Comparison of ENCODE assay signal across 8 mouse cellular contexts in the genomic region with DNA sequence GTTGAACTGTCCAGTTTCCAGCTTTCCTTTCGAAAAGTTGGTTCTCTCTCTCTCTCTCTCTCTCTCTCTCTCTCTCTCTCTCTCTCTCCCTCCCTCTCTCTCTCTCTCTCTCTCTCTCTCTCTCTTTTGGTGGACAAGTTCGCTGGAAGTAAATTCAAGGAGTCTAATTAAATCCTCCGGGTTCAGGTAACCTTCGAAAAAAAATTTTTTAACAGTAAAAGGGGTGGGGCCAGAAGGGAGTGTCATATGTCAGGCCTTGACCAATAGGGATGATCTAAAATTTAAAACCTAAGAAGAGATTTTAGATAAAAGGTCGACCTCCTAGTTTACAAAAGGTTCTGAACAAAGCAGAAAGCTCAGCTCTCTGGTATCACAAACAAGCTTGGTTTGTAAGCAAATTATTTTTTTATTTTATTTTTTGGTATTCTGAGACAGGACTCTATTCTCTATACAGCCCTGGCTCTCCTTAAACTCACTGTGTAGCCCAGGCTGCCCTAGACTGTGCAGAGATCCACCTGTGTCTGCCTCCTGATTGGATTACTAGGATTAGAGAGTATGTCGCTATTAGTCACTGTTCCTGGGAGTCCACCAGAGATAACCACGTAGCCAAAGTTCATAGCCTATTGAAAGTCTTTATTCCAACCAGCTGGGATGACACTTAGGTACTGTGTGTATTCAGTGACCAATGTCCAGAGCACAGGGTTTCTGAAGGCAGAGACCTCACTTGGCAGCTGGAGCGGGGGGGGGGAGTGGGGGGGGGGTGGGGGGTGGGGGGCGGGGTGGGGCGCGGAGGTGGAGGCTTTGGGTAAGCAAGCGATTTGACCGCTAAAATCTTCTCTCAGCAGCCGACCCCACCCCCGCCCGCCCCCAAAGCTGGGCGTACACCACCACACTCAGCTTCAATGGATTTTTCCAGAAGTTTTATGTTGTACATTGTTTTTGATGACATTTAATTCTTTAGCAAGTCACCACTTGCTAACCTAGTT. TPM values are rescaled to one million over a fixed set of nuclear protein-coding genes. Genes with fewer than 3 reads are reported as not detected.
A peak's percentile ranks its signal among the peaks of the same experiment; 100 is the strongest.
DNase-seq lines count a peak whose midpoint lies in the region; ATAC-seq and TF ChIP-seq lines count a peak whose summit lies in the region.

No protein-coding gene starts in this region.

- peak overlapping the region; percentile 72 for H3K4me3 ChIP-seq in bone marrow macrophage, adult 2 months (ENCODE audit: insufficient read depth, low read length)
- H3K4me3 ChIP-seq in forebrain, embryonic 11.5 days (ENCODE audit: low read depth, low read length) = peak overlapping the region; percentile 59
- H3K4me3 ChIP-seq in hindbrain, embryonic 12.5 days = peak overlapping the region; percentile 61
- peak overlapping the region; percentile 64 for H3K4me3 ChIP-seq in limb, embryonic 15.5 days
- H3K4me3 ChIP-seq in midbrain, postnatal 0 days (ENCODE audit: low read depth, low read length) = peak overlapping the region; percentile 61

- no peaks in the 10 kb centered on the region for H3K9me3 ChIP-seq in forebrain, embryonic 11.5 days (ENCODE audit: control insufficient read depth, low read length)
- no peaks in the 10 kb centered on the region for H3K9me3 ChIP-seq in hindbrain, embryonic 12.5 days (replicated peaks)
- H3K9me3 ChIP-seq in limb, embryonic 15.5 days = no peaks in the 10 kb centered on the region
- no peaks in the 10 kb centered on the region for H3K9me3 ChIP-seq in midbrain, postnatal 0 days (ENCODE audit: low read length)

- 0 out of 2 replicates have a peak, but pooled peaks have one; percentile 19 for ATAC-seq in cerebellum, adult (ENCODE audit: insufficient number of reproducible peaks, low FRiP score, low TSS enrichment)
- ATAC-seq in forebrain, embryonic 11.5 days (replicated peaks; ENCODE audit: low FRiP score) = peak; percentile 81
- peak; percentile 79 for ATAC-seq in hindbrain, embryonic 12.5 days (ENCODE audit: low FRiP score)
- peak; percentile 75 for ATAC-seq in limb, embryonic 15.5 days (ENCODE audit: insufficient number of reproducible peaks, low FRiP score, low TSS enrichment, low read depth)
- ATAC-seq in midbrain, postnatal 0 days (ENCODE audit: low FRiP score) = peak; percentile 79

- H3K36me3 ChIP-seq in forebrain, embryonic 11.5 days (ENCODE audit: control insufficient read depth, insufficient read depth, low read length) = no peaks in the 10 kb centered on the region
- 0 out of 2 replicates have a peak, but pooled peaks cover 2% of the 10 kb centered on the region for H3K36me3 ChIP-seq in hindbrain, embryonic 12.5 days
- peaks cover 16% of the 10 kb centered on the region; the same call in 1 of the 2 replicates for H3K36me3 ChIP-seq in limb, embryonic 15.5 days
- no peaks in the 10 kb centered on the region for H3K36me3 ChIP-seq in midbrain, postnatal 0 days (ENCODE audit: insufficient read depth, low read length)

- H3K4me2 ChIP-seq in forebrain, embryonic 11.5 days (ENCODE audit: low read depth, low read length, severe bottlenecking) = peak overlapping the region; percentile 74
- H3K4me2 ChIP-seq in hindbrain, embryonic 12.5 days (replicated peaks) = peak overlapping the region; percentile 65
- H3K4me2 ChIP-seq in limb, embryonic 15.5 days = peak overlapping the region; percentile 45
- peak overlapping the region; percentile 81 for H3K4me2 ChIP-seq in midbrain, postnatal 0 days (ENCODE audit: low read depth, low read length, poor library complexity, severe bottlenecking)

- WGBS in forebrain, embryonic 11.5 days = 3% methylated on average over 16 of the region's 17 CpGs
- WGBS in hindbrain, embryonic 12.5 days = 2% methylated on average over 17 of the region's 17 CpGs
- 6% methylated on average over 12 of the region's 17 CpGs for WGBS in limb, embryonic 15.5 days
- WGBS in midbrain, postnatal 0 days = 10% methylated on average over 16 of the region's 17 CpGs

- H3K27ac ChIP-seq in bone marrow macrophage, adult 2 months (ENCODE audit: insufficient read depth, low read depth, low read length) = peak overlapping the region; percentile 97
- H3K27ac ChIP-seq in forebrain, embryonic 11.5 days (ENCODE audit: low read depth, low read length) = peak overlapping the region; percentile 85; the same call in 1 of the 2 replicates
- peak overlapping the region; percentile 91; the same call in 1 of the 2 replicates for H3K27ac ChIP-seq in hindbrain, embryonic 12.5 days
- H3K27ac ChIP-seq in limb, embryonic 15.5 days = peak overlapping the region; percentile 99
- H3K27ac ChIP-seq in midbrain, postnatal 0 days (ENCODE audit: low read depth, low read length) = peak overlapping the region; percentile 83; the same call in 1 of the 2 replicates

- no peaks in the 10 kb centered on the region for H3K27me3 ChIP-seq in forebrain, embryonic 11.5 days (ENCODE audit: control insufficient read depth, insufficient read depth, low read length)
- H3K27me3 ChIP-seq in hindbrain, embryonic 12.5 days = no peaks in the 10 kb centered on the region
- no peaks in the 10 kb centered on the region for H3K27me3 ChIP-seq in limb, embryonic 15.5 days
- no peaks in the 10 kb centered on the region for H3K27me3 ChIP-seq in midbrain, postnatal 0 days (ENCODE audit: insufficient read depth, low read length)

- no peak for TF ChIP-seq POLR2A in bone marrow macrophage, adult 2 months (IDR thresholded peaks at IDR 0.05; ENCODE audit: borderline replicate concordance, low read depth, low read length)

- peak overlapping the region; percentile 86 for H3K9ac ChIP-seq in forebrain, embryonic 11.5 days (ENCODE audit: low read length)
- H3K9ac ChIP-seq in hindbrain, embryonic 12.5 days = no peak overlapping the region; the same call in 1 of the 2 replicates
- H3K9ac ChIP-seq in limb, embryonic 15.5 days = peak overlapping the region; percentile 83
- peak overlapping the region; percentile 64; the same call in 1 of the 2 replicates for H3K9ac ChIP-seq in midbrain, postnatal 0 days (replicated peaks; ENCODE audit: low read length, poor library complexity, severe bottlenecking)

- TF ChIP-seq CTCF in bone marrow macrophage, adult 2 months (IDR thresholded peaks at IDR 0.05; ENCODE audit: low read depth, low read length) = no peak
- no peak for TF ChIP-seq CTCF in midbrain, postnatal 0 days (IDR thresholded peaks at IDR 0.05)

- peaks cover 10% of the 10 kb centered on the region for H3K4me1 ChIP-seq in bone marrow macrophage, adult 2 months (ENCODE audit: control insufficient read depth, insufficient read depth, low read length)
- H3K4me1 ChIP-seq in forebrain, embryonic 11.5 days (replicated peaks; ENCODE audit: control insufficient read depth, insufficient read depth, low read length) = no peaks in the 10 kb centered on the region; the same call in 1 of the 2 replicates
- H3K4me1 ChIP-seq in hindbrain, embryonic 12.5 days = 0 out of 2 replicates have a peak, but pooled peaks cover 2% of the 10 kb centered on the region
- H3K4me1 ChIP-seq in limb, embryonic 15.5 days = peaks cover 28% of the 10 kb centered on the region
- H3K4me1 ChIP-seq in midbrain, postnatal 0 days (ENCODE audit: insufficient read depth, low read length) = peaks cover 4% of the 10 kb centered on the region; the same call in 1 of the 2 replicates

- DNase-seq in cerebellum, adult 11-12 months = no peak
- DNase-seq in forebrain, embryonic 11.5 days (ENCODE audit: low spot score) = peak; percentile 70
- peak; percentile 51 for DNase-seq in midbrain, postnatal 0 days (ENCODE audit: low spot score)
- DNase-seq in urinary bladder, postnatal 10 days (ENCODE audit: low spot score) = no peak

RNA-seq across cellular contexts. Expression of gene Cflar, which starts 1.1 kb away (rescaled TPM):
- 95.8 and 102 TPM in 2 replicates for polyA plus RNA-seq in bone marrow macrophage, adult 2 months (2012; ENCODE audit: insufficient read depth, insufficient read length, missing spikeins)
- polyA plus RNA-seq in forebrain, embryonic 11.5 days (2014; fragmentation: Nextera tagmentation; extraction: Ambion mirVana) = 21.3 and 24.1 TPM in 2 replicates
- polyA plus RNA-seq in hindbrain, embryonic 12.5 days (2016; fragmentation: Nextera tagmentation; extraction: Ambion mirVana) = 22.6 and 23.5 TPM in 2 replicates
- polyA plus RNA-seq in limb, embryonic 15.5 days (2015; fragmentation: Nextera tagmentation; extraction: Ambion mirVana) = 40.5 and 41.2 TPM in 2 replicates
- 15.3 and 17.4 TPM in 2 replicates for total RNA-seq in midbrain, postnatal 0 days (2014; rRNA removed)
- polyA plus RNA-seq in midbrain, postnatal 0 days (2015; fragmentation: Nextera tagmentation; extraction: Ambion mirVana) = 15.8 and 16.7 TPM in 2 replicates

RNA-seq across cellular contexts. Expression of gene Als2cr12, which starts 16.6 kb away (rescaled TPM):
- polyA plus RNA-seq in bone marrow macrophage, adult 2 months (2012; ENCODE audit: insufficient read depth, insufficient read length, missing spikeins) = not detected in 2 replicates
- not detected in 2 replicates for polyA plus RNA-seq in forebrain, embryonic 11.5 days (2014; fragmentation: Nextera tagmentation; extraction: Ambion mirVana)
- 0.13 TPM in 1 of 2 replicates, not detected in the other for polyA plus RNA-seq in hindbrain, embryonic 12.5 days (2016; fragmentation: Nextera tagmentation; extraction: Ambion mirVana)
- 0.10 and 0.16 TPM in 2 replicates for polyA plus RNA-seq in limb, embryonic 15.5 days (2015; fragmentation: Nextera tagmentation; extraction: Ambion mirVana)
- not detected in 2 replicates for total RNA-seq in midbrain, postnatal 0 days (2014; rRNA removed)
- polyA plus RNA-seq in midbrain, postnatal 0 days (2015; fragmentation: Nextera tagmentation; extraction: Ambion mirVana) = 0.16 TPM in 1 of 2 replicates, not detected in the other

Comparison
In these comparisons a context has a peak if more than half of its experiments do, and no peak if none do; other contexts are left out.
1. ATAC-seq: peak in every context shown above with its lines; median percentile 81 in forebrain, embryonic 11.5 days; 79 in hindbrain, embryonic 12.5 days; 79 in midbrain, postnatal 0 days; 75 in limb, embryonic 15.5 days; 19 in cerebellum, adult.
2. DNase-seq: peak in forebrain, embryonic 11.5 days (single experiment) and midbrain, postnatal 0 days (single experiment); none in cerebellum, adult 11-12 months (single experiment) and urinary bladder, postnatal 10 days (single experiment).
3. Peak in every context shown above with its lines, with median percentiles within 50 percentile points of each other: H3K27ac ChIP-seq, H3K4me3 ChIP-seq and H3K4me2 ChIP-seq.